8 mouse cellular contexts compared by ENCODE assay signal in the genomic region with DNA sequence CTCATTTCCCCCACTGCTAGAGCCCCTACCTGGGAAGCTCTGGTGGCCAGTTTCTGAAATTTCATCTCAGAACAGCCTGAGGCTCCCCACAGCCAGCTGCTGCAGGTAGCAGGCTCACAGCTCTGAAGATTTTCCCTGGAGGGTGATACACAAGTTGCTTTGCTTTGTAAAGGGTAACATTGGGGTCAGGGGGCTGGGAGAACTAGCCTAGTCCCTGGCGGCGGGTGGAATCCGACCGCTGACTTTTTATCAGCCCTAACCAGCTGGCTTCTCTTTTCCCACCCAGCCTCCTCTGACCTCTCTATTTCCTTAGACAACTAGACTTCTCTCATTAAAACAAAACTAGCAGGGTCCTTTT. TPM values are rescaled to one million over a fixed set of nuclear protein-coding genes. Genes with fewer than 3 reads are reported as not detected.
DNase-seq lines count a peak whose midpoint lies in the region; TF ChIP-seq lines count a peak whose summit lies in the region.

No protein-coding gene starts in this region.

- no peaks in the 10 kb centered on the region for H3K36me3 ChIP-seq in forebrain, embryonic 10.5 days (replicated peaks)
- H3K36me3 ChIP-seq in liver, adult 2 months (ENCODE audit: control insufficient read depth, insufficient read depth, low read length): no peaks in the 10 kb centered on the region

- H3K4me3 ChIP-seq in layer of hippocampus, adult 2 months: peak overlapping the region; percentile 11; the same call in 1 of the 2 replicates
- H3K4me3 ChIP-seq in forebrain, embryonic 10.5 days: peak overlapping the region; percentile 25
- H3K4me3 ChIP-seq in liver, adult 2 months (ENCODE audit: insufficient read depth, low read depth, low read length): no peak overlapping the region

- no peak for DNase-seq in layer of hippocampus, adult 2 months (ENCODE audit: low spot score in 2 of 2)
- no peak for DNase-seq in layer of hippocampus, adult 8-10 months (ENCODE audit: low spot score in 2 of 2)
- no peak for DNase-seq in forebrain, embryonic 10.5 days (ENCODE audit: extremely low spot score, low spot score)
- DNase-seq in liver, adult 2 months (ENCODE audit: extremely low read depth, low read depth, low spot score): no peak
- peak; percentile 75 to 82 for DNase-seq in spleen, postnatal 4 days (ENCODE audit: low spot score in 2 of 2)
- no peak for DNase-seq in Muller cell, postnatal 12 days (ENCODE audit: inconsistent ontology term)
- DNase-seq in urinary bladder, postnatal 36 days (ENCODE audit: low spot score in 2 of 2): no peak
- no peak for DNase-seq in lung, postnatal 25 days (ENCODE audit: low spot score)

- H3K27me3 ChIP-seq in forebrain, embryonic 10.5 days (ENCODE audit: poor library complexity, severe bottlenecking): peaks cover 25% of the 10 kb centered on the region
- no peaks in the 10 kb centered on the region for H3K27me3 ChIP-seq in liver, adult 2 months (ENCODE audit: control insufficient read depth, insufficient read depth, low read length)

- peaks cover 51% of the 10 kb centered on the region for H3K4me1 ChIP-seq in forebrain, embryonic 10.5 days
- peaks cover 12% of the 10 kb centered on the region for H3K4me1 ChIP-seq in liver, adult 2 months (ENCODE audit: control insufficient read depth, insufficient read depth, low read length)

- H3K27ac ChIP-seq in layer of hippocampus, adult 2 months: peak overlapping the region; percentile 86
- H3K27ac ChIP-seq in forebrain, embryonic 10.5 days: peak overlapping the region; percentile 76
- peak overlapping the region; percentile 87 for H3K27ac ChIP-seq in liver, adult 2 months (replicated peaks; ENCODE audit: insufficient read depth, low read depth, low read length)

- WGBS in forebrain, embryonic 10.5 days: 26% methylated on average over 4 of the region's 4 CpGs
- 7% methylated on average over 4 of the region's 4 CpGs for WGBS in liver, adult 2 months

- H3K79me2 ChIP-seq in liver, adult 2 months (ENCODE audit: control insufficient read depth, insufficient read depth, low read length): peaks cover 39% of the 10 kb centered on the region

- no peak for TF ChIP-seq POLR2A in liver, adult 2 months (IDR thresholded peaks at IDR 0.05; ENCODE audit: extremely low read depth, insufficient read depth, low read length)

- peak overlapping the region; percentile 58 for H3K9ac ChIP-seq in liver, adult 2 months (ENCODE audit: low read depth, low read length)

- no peaks in the 10 kb centered on the region for H3K9me3 ChIP-seq in forebrain, embryonic 10.5 days

- no peak for TF ChIP-seq CTCF in layer of hippocampus, adult 2 months (conservative IDR thresholded peaks at IDR 0.05)
- TF ChIP-seq CTCF in liver, adult 2 months (IDR thresholded peaks at IDR 0.05; ENCODE audit: low read depth, low read length): no peak

RNA-seq across cellular contexts. Expression of gene Rffl, which starts 25.0 kb away (rescaled TPM):
- total RNA-seq in layer of hippocampus, adult 2 months (2021): 10 to 100 TPM in 1 of 2 experiments, 1 to 10 TPM in 1; 9.5 to 10.9 TPM
- 10 to 100 TPM; 12.1 to 16.0 (median 14.8) TPM for total RNA-seq in layer of hippocampus, adult 8-10 months (2022)
- 8.8 and 9.5 TPM in 2 replicates for polyA plus RNA-seq in forebrain, embryonic 10.5 days (2016; fragmentation: Nextera tagmentation; extraction: Ambion mirVana)
- total RNA-seq in liver, adult 2 months (2014; rRNA removed): 10.6 and 12.5 TPM in 2 replicates
- polyA plus RNA-seq in liver, adult 2 months (2012; rRNA removed): 11.7 and 12.7 TPM in 2 replicates

RNA-seq across cellular contexts. Expression of gene Rad51d, which starts 44.4 kb away (rescaled TPM):
- total RNA-seq in layer of hippocampus, adult 2 months (2021): 10 to 100 TPM; 15.1 to 16.4 TPM
- total RNA-seq in layer of hippocampus, adult 8-10 months (2022): 10 to 100 TPM; 15.1 to 18.6 (median 17.1) TPM
- polyA plus RNA-seq in forebrain, embryonic 10.5 days (2016; fragmentation: Nextera tagmentation; extraction: Ambion mirVana): 15.3 and 18.0 TPM in 2 replicates
- total RNA-seq in liver, adult 2 months (2014; rRNA removed): 4.0 and 5.0 TPM in 2 replicates
- polyA plus RNA-seq in liver, adult 2 months (2012; rRNA removed): 8.1 and 9.0 TPM in 2 replicates

RNA-seq across cellular contexts. Expression of gene Fndc8, which starts 45.9 kb away (rescaled TPM):
- not detected for total RNA-seq in layer of hippocampus, adult 2 months (2021)
- total RNA-seq in layer of hippocampus, adult 8-10 months (2022): not detected
- polyA plus RNA-seq in forebrain, embryonic 10.5 days (2016; fragmentation: Nextera tagmentation; extraction: Ambion mirVana): 0.18 and 0.22 TPM in 2 replicates
- 0.20 TPM in 1 of 2 replicates, not detected in the other for total RNA-seq in liver, adult 2 months (2014; rRNA removed)
- not detected in 2 replicates for polyA plus RNA-seq in liver, adult 2 months (2012; rRNA removed)

Comparison
In these comparisons a context has a peak if more than half of its experiments do, and no peak if none do; other contexts are left out.
1. DNase-seq: peak in spleen, postnatal 4 days (2 of 2); none in layer of hippocampus, adult 2 months (0 of 2), layer of hippocampus, adult 8-10 months (0 of 2), forebrain, embryonic 10.5 days (single experiment), liver, adult 2 months (single experiment), Muller cell, postnatal 12 days (single experiment), urinary bladder, postnatal 36 days (0 of 2) and lung, postnatal 25 days (single experiment).
2. Peak in every context shown above with its lines, with median percentiles within 50 percentile points of each other: H3K27ac ChIP-seq.